Mouse (Mus musculus): ENCODE data around the gene Csrp3. TPM values are rescaled to one million over a fixed set of nuclear protein-coding genes. Genes with fewer than 3 reads are reported as not detected.
A peak's percentile ranks its signal among the peaks of the same experiment; 100 is the strongest.

The Csrp3 gene
- polyA plus RNA-seq, 1 experiment from 2014 or later = 101 TPM

DNA sequence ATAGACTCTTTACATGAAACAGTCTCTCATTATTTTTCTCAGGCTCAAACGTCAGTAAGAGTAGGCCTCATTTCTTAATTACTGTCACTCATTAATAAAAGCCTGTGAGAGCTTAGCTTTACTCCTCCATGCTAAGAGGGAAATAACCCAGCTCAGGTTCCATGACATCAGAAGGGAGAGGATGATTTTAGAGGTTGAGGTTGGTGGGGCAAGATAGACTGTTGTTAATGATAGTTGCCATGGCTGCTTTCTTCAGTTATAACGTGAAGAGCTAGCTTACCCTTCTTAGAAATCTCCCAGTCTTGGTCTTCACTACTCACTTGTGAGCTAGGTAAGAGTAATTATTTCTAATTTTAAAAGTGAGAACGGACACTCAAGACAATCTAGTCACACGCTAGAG, 57.7 kb downstream of the Csrp3 start:
- Histone ChIP-seq H3K9me3 (replicated peaks) (no peaks in the 10 kb centered on the region), H3K4me3 (replicated peaks) (no peak overlapping the region), H3K27me3 (no peaks in the 10 kb centered on the region), H3K27ac (replicated peaks) (no peak overlapping the region), H3K36me3 (no peaks in the 10 kb centered on the region), H3K4me1 (peaks cover 14% of the 10 kb centered on the region; the same call in 1 of the 2 replicates), H3K9ac (no peak overlapping the region), H3K4me2 (replicated peaks) (0 out of 2 replicates have a peak overlapping the region, but pooled peaks have one; percentile 6)
- no peak for ATAC-seq (ENCODE audit: insufficient number of reproducible peaks, low FRiP score, low TSS enrichment, low read depth)
- 60% methylated on average over 4 of the region's 4 CpGs for WGBS

DNA sequence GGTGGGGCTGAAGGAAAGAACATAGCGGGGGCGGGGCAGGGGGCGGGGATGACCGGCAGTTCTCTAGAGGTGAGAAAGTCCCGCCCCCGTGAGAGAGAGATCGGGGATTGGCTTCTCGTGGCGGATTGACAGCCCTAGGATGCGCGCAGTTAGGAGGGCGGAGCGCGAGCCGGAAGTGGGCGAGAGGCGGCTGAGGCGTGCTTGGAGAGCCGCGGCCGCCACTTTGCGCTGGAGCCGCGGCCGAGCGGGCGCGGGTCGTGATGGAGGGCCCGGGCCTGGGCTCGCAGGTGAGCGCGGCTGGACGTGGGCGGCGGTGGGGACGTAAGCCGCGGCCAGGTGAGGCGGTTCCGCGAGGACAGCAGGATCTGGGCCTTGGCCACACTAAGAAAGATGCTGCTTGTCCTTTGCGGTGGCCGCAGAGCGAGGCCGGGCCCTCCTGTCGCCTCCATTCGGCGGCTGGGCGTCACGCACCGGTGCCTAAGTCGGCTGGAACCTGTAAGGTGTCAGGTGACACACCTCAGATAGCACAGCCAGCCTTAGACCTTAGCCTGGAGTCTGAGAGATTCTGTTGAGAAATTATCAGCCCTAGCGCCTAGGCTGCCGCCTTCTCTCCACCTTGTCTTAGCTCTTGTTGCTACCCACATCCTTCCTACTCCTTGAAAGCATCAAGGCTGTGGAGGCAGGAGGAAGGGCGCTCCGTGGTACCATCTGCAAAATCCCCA, 58.8 kb downstream of the Csrp3 start, which contains the start of gene Zdhhc13:
Gene Zdhhc13, plus strand, starts transcription at position 153 of the 722 bp plus-strand sequence.
- no peaks in the 10 kb centered on the region for H3K9me3 ChIP-seq (replicated peaks)
- peak; percentile 98 for ATAC-seq (ENCODE audit: insufficient number of reproducible peaks, low FRiP score, low TSS enrichment, low read depth)
- H3K4me1 ChIP-seq = peaks cover 14% of the 10 kb centered on the region; the same call in 1 of the 2 replicates
- H3K4me3 ChIP-seq (replicated peaks) = peak within 1 kb of the TSS; percentile 87
- H3K27me3 ChIP-seq = no peaks in the 10 kb centered on the region
- whole genome bisulfite sequencing = under 1% methylated on average over 56 of the region's 57 CpGs
- H3K27ac ChIP-seq (replicated peaks) = peak within 1 kb of the TSS; percentile 71; the same call in 1 of the 2 replicates
- no peaks in the 10 kb centered on the region for H3K36me3 ChIP-seq
- H3K9ac ChIP-seq = peak within 1 kb of the TSS; percentile 64
- H3K4me2 ChIP-seq (replicated peaks) = peak within 1 kb of the TSS; percentile 77

- no peak overlapping the region for H3K27ac ChIP-seq (replicated peaks)
- 57% methylated on average over 3 of the region's 3 CpGs for WGBS
Observed at GRCm38 (mm10) chr7:48788348-48788747, 59.5 kb downstream of the Csrp3 start.

GRCm38 (mm10) chr7:48784773-48785523, 62.9 kb downstream of the Csrp3 start:
- ATAC-seq (ENCODE audit: insufficient number of reproducible peaks, low FRiP score, low TSS enrichment, low read depth) = no peak
- 75% methylated on average over 11 of the region's 11 CpGs for WGBS
- Histone ChIP-seq H3K9ac (no peak overlapping the region), H3K36me3 (no peaks in the 10 kb centered on the region), H3K9me3 (replicated peaks) (no peaks in the 10 kb centered on the region), H3K27ac (replicated peaks) (no peak overlapping the region), H3K4me1 (peaks cover 9% of the 10 kb centered on the region; the same call in 1 of the 2 replicates), H3K4me3 (replicated peaks) (no peak overlapping the region), H3K27me3 (no peaks in the 10 kb centered on the region), H3K4me2 (replicated peaks) (no peak overlapping the region)

More at GRCm38 (mm10) chr7:48788348-48788747, 59.5 kb downstream of the Csrp3 start:
- peaks cover 14% of the 10 kb centered on the region; the same call in 1 of the 2 replicates for H3K4me1 ChIP-seq
- no peaks in the 10 kb centered on the region for H3K36me3 ChIP-seq
- H3K4me3 ChIP-seq (replicated peaks) = peak overlapping the region; percentile 87
- no peaks in the 10 kb centered on the region for H3K9me3 ChIP-seq (replicated peaks)
- ATAC-seq (ENCODE audit: insufficient number of reproducible peaks, low FRiP score, low TSS enrichment, low read depth) = no peak
- H3K9ac ChIP-seq = no peak overlapping the region
- H3K4me2 ChIP-seq (replicated peaks) = peak overlapping the region; percentile 77
- H3K27me3 ChIP-seq = no peaks in the 10 kb centered on the region

GRCm38 (mm10) chr7:48782432-48782831, 65.4 kb downstream of the Csrp3 start:
- no peak overlapping the region for H3K4me3 ChIP-seq (replicated peaks)
- no peaks in the 10 kb centered on the region for H3K27me3 ChIP-seq
- no peaks in the 10 kb centered on the region for H3K4me1 ChIP-seq
- 83% methylated on average over 4 of the region's 4 CpGs for WGBS
- ATAC-seq (ENCODE audit: insufficient number of reproducible peaks, low FRiP score, low TSS enrichment, low read depth) = no peak
- H3K36me3 ChIP-seq = no peaks in the 10 kb centered on the region
- no peak overlapping the region for H3K9ac ChIP-seq
- H3K27ac ChIP-seq (replicated peaks) = no peak overlapping the region
- no peaks in the 10 kb centered on the region for H3K9me3 ChIP-seq (replicated peaks)
- no peak overlapping the region for H3K4me2 ChIP-seq (replicated peaks)

Other genes starting within 250 kb of the Csrp3 start
- gene Mrgprb3, start 204.2 kb downstream of the Csrp3 start, polyA plus RNA-seq (2015; fragmentation: Nextera tagmentation; extraction: Ambion mirVana) = not detected in 2 replicates
- gene Zdhhc13, start 59.0 kb downstream of the Csrp3 start, polyA plus RNA-seq (2015; fragmentation: Nextera tagmentation; extraction: Ambion mirVana) = 29.9 and 33.7 TPM in 2 replicates
- gene E2f8, start 33.6 kb upstream of the Csrp3 start, polyA plus RNA-seq (2015; fragmentation: Nextera tagmentation; extraction: Ambion mirVana) = 18.8 and 20.5 TPM in 2 replicates
- 22.1 and 23.4 TPM in 2 replicates for gene Nav2, start 60.7 kb upstream of the Csrp3 start, polyA plus RNA-seq (2015; fragmentation: Nextera tagmentation; extraction: Ambion mirVana)